Mouse (Mus musculus) E14TG2a.4 (cell line): ENCODE data around the gene Thap4.

Source experiments
- CTCF ChIP-seq: conservative IDR thresholded peaks from 2 replicates; pipeline ENCODE4 v1.5.1; 2014; ENCODE audit warnings: low read length
- NANOG ChIP-seq: IDR thresholded peaks from 2 replicates; pipeline ENCODE4 v1.6.1; 2014; ENCODE audit warnings: borderline replicate concordance, low read length, mixed read lengths
- POU5F1 ChIP-seq: IDR thresholded peaks from 2 replicates; pipeline ENCODE4 v1.6.1; 2014; ENCODE audit warnings: low read length, borderline replicate concordance

GRCm38 (mm10) chr1:93764871-93765591 is 10.4 kb upstream of the Thap4 start:
- TF ChIP-seq CTCF (no peak), NANOG (no peak), POU5F1 (no peak)
